Mouse (Mus musculus): Measurements from ENCODE around the gene Tmem136. TPM values are rescaled to one million over a fixed set of nuclear protein-coding genes. Genes with fewer than 3 reads are reported as not detected.

Tmem136 gene
- total and polyA plus RNA-seq, 3 experiments = 0.62 to 2.0 TPM; not detected in 1

DNA sequence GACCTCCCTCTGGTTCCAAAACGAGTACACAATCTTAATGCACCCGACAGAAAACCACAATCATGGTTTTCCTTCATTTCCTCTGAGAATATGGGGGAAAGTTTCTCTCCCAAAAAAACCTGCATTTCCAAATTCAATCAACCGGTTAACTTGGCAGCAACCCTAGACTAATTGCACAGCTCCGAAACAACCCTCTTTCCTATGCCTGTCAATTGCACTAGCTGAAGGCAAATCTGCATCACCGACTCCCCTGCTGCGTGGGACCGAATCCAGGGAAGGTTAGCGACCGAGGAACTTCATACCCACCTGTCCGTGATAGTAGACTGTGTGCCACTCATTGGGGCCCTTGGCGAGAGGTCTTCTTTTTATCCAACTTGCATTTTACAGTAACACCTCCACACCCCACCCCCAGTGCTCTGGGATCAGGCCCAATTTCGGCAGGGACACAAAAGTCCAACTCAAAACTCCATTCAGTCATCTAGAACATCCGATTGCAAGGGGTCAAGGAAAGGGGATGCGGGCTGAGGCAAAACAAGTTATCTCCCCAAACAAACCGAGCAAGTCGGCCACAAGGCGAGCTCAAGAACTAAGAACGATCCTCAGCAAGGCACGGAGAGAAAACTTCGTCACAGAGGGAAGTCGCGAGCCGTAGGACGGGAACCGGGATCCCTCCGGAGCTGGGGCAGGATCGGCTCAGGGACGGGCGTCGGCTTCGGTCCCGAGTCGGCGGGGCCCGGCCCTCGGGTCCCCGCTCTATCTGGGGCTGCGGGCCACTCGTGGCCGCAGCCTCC is 11.3 kb downstream of the Tmem136 start:
- no peaks in the 10 kb centered on the region for H3K9me3 ChIP-seq (replicated peaks; ENCODE audit: insufficient read depth, low read length)
- peaks cover 0 to 39% of the 10 kb centered on the region in 2 experiments; a peak in 2 of 4 replicates for H3K36me3 ChIP-seq (ENCODE audit: control insufficient read depth in 1 of 2, insufficient read depth in 2 of 2, low read length in 2 of 2)
- peak overlapping the region; percentile 82 to 86 for H3K4me3 ChIP-seq (ENCODE audit: control insufficient read depth in 1 of 2, insufficient read depth in 1 of 2, low read depth in 2 of 2, low read length in 2 of 2)
- H3K79me2 ChIP-seq (ENCODE audit: control insufficient read depth, insufficient read depth, low read length, poor library complexity) = peaks cover 33% of the 10 kb centered on the region
- H3K4me1 ChIP-seq (ENCODE audit: control insufficient read depth in 1 of 2, insufficient read depth in 2 of 2, low read length in 2 of 2) = peaks cover 14 to 28% of the 10 kb centered on the region in 2 experiments
- peak overlapping the region; percentile 86 for H3K27ac ChIP-seq (ENCODE audit: control insufficient read depth, low read depth, low read length)
- no peak for TF ChIP-seq MYB (IDR thresholded peaks at IDR 0.05; ENCODE audit: low read depth, low read length)
- TF ChIP-seq USF2 (IDR thresholded peaks at IDR 0.05; ENCODE audit: borderline replicate concordance in 1 of 2, insufficient read depth in 1 of 2, low read depth in 1 of 2, low read length in 2 of 2) = no peak
- peak; percentile 52; the same call in 1 of the 2 replicates for TF ChIP-seq TBP (IDR thresholded peaks at IDR 0.05; ENCODE audit: low read depth, low read length)
- no peak for TF ChIP-seq SMC3 (IDR thresholded peaks at IDR 0.05; ENCODE audit: low read depth, low read length)
- TF ChIP-seq GABPA (IDR thresholded peaks at IDR 0.05; ENCODE audit: low read depth, low read length) = no peak
- no peak for TF ChIP-seq RCOR1 (IDR thresholded peaks at IDR 0.05; ENCODE audit: low read depth, low read length)
- TF ChIP-seq TCF12 (IDR thresholded peaks at IDR 0.05; ENCODE audit: low read depth, low read length) = no peak
- TF ChIP-seq MAZ (IDR thresholded peaks at IDR 0.05; ENCODE audit: low read depth, low read length) = no peak
- no peak for TF ChIP-seq NELFE (IDR thresholded peaks at IDR 0.05; ENCODE audit: low read depth, low read length)
- TF ChIP-seq SIN3A (IDR thresholded peaks at IDR 0.05; ENCODE audit: low read length) = peak; percentile 59
- no peak for TF ChIP-seq POLR2A (IDR thresholded peaks at IDR 0.05; ENCODE audit: control insufficient read depth in 1 of 2, insufficient read depth in 1 of 2, low read depth in 1 of 2, low read length in 2 of 2, poor library complexity in 1 of 2)
- TF ChIP-seq NRF1 (IDR thresholded peaks at IDR 0.05; ENCODE audit: insufficient read depth, low read depth, low read length, poor library complexity, severe bottlenecking) = no peak
- TF ChIP-seq MAFK (IDR thresholded peaks at IDR 0.05; ENCODE audit: borderline replicate concordance, low read depth, low read length) = no peak
- no peaks in the 10 kb centered on the region for H3K27me3 ChIP-seq (ENCODE audit: control insufficient read depth in 1 of 2, insufficient read depth in 2 of 2, low read length in 2 of 2)
- peak; percentile 66 for DNase-seq (ENCODE audit: low read depth, low spot score)
- H3K9ac ChIP-seq (ENCODE audit: control insufficient read depth, low read depth, low read length, poor library complexity, severe bottlenecking) = peak overlapping the region; percentile 92

DNA sequence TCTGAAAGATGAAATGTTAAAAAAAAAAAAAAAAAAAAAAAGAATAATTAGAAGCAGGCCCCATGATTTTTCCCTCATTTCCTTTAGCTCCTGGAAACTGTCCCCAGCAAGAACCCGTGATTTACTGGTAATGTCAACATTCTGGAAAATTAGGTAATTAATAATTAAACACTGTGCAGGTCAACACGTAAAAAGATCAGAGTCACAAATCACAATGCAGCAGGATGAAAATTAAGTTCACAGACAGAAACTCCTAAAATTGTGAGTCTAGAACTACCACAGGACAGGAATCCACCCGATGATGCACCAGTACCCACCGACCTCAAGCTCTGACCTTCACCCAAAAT is 11.9 kb downstream of the Tmem136 start:
- H3K27ac ChIP-seq (ENCODE audit: control insufficient read depth, low read depth, low read length) = peak overlapping the region; percentile 86; the same call in 1 of the 2 replicates
- peak overlapping the region; percentile 92 for H3K9ac ChIP-seq (ENCODE audit: control insufficient read depth, low read depth, low read length, poor library complexity, severe bottlenecking)

More for the DNA sequence above, 11.9 kb downstream of the Tmem136 start:
- Histone ChIP-seq H3K27me3 (ENCODE audit: control insufficient read depth in 1 of 2, insufficient read depth in 2 of 2, low read length in 2 of 2) (no peaks in the 10 kb centered on the region), H3K4me3 (ENCODE audit: control insufficient read depth in 1 of 2, insufficient read depth in 1 of 2, low read depth in 2 of 2, low read length in 2 of 2) (peak overlapping the region; percentile 82 to 86), H3K9me3 (replicated peaks; ENCODE audit: insufficient read depth, low read length) (no peaks in the 10 kb centered on the region), H3K4me1 (ENCODE audit: control insufficient read depth in 1 of 2, insufficient read depth in 2 of 2, low read length in 2 of 2) (peaks cover 12 to 28% of the 10 kb centered on the region in 2 experiments), H3K36me3 (ENCODE audit: control insufficient read depth in 1 of 2, insufficient read depth in 2 of 2, low read length in 2 of 2) (peaks cover 0 to 42% of the 10 kb centered on the region in 2 experiments; a peak in 2 of 4 replicates), H3K79me2 (ENCODE audit: control insufficient read depth, insufficient read depth, low read length, poor library complexity) (peaks cover 36% of the 10 kb centered on the region)
- TF ChIP-seq SIN3A (IDR thresholded peaks at IDR 0.05; ENCODE audit: low read length) (no peak), CHD1 (IDR thresholded peaks at IDR 0.05; ENCODE audit: low read depth, low read length) (0 out of 2 replicates have a peak, but pooled peaks have one; percentile 16)
- DNase-seq (ENCODE audit: low read depth, low spot score) = no peak
